Mouse (Mus musculus): ENCODE measurements around the gene Agrp.

DNA sequence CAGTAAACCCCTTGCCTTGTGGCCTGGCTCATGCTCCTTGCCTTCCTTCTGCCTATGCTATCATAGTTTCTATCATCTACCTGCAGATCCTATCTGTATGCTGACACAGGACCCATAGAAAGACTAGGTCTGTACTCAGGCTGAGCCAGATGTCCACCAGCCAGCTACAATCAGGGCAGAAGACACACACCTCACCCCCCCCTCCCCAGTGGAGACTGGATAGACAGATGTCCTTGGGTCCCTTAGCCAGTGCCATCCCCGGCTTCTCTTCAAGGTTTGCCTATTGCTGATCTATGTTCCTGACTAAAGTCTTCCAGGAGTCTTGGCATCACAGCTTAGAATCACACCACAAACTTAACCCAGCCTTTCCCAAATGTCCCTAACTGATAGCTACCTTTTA, 109.0 kb downstream of the Agrp start:
- TF ChIP-seq CTCF (IDR thresholded peaks at IDR 0.05; ENCODE audit: low read depth) (no peak), EP300 (IDR thresholded peaks at IDR 0.05; ENCODE audit: low read depth) (no peak)

Measured in heart, postnatal 0 days (tissue).